Mouse (Mus musculus) midbrain, embryonic 12.5 days (tissue): ENCODE measurements around the gene Spats2. TPM values are rescaled to one million over a fixed set of nuclear protein-coding genes. Genes with fewer than 3 reads are reported as not detected.

Source experiments
- ATAC-seq: fragments of 200-750 bp; cut with Nextera tagmentation; 2 replicates; pipeline ENCODE4 v1.8.0; 2017; ENCODE audit warnings: low read depth, moderate TSS enrichment, moderate library complexity; ENCODE audit not compliant: low FRiP score
- H3K27ac ChIP-seq: fragments of 300-500 bp; sonication (generic); replicated peaks from 2 replicates; pipeline ENCODE4 v1.5.1; 2016; ENCODE audit warnings: mild to moderate bottlenecking
- H3K27me3 ChIP-seq: fragments of 300-500 bp; sonication (generic); 2 replicates; pipeline ENCODE4 v1.6.1; 2016; ENCODE audit warnings: mild to moderate bottlenecking
- H3K36me3 ChIP-seq: fragments of 300-500 bp; sonication (generic); 2 replicates; pipeline ENCODE4 v1.6.1; 2016
- H3K4me1 ChIP-seq: fragments of 300-500 bp; sonication (generic); 2 replicates; pipeline ENCODE4 v1.6.1; 2016
- H3K4me2 ChIP-seq: fragments of 300-500 bp; sonication (generic); replicated peaks from 2 replicates; pipeline ENCODE4 v1.6.1; 2016; ENCODE audit warnings: mild to moderate bottlenecking, moderate library complexity
- H3K4me3 ChIP-seq: fragments of 300-500 bp; sonication (generic); 2 replicates; pipeline ENCODE4 v1.5.1; 2016; ENCODE audit warnings: mild to moderate bottlenecking
- H3K9ac ChIP-seq: fragments of 300-500 bp; sonication (generic); replicated peaks from 2 replicates; pipeline ENCODE4 v1.6.1; 2016; ENCODE audit warnings: mild to moderate bottlenecking, moderate library complexity
- H3K9me3 ChIP-seq: fragments of 300-500 bp; sonication (generic); 2 replicates; pipeline ENCODE4 v1.6.1; 2016; ENCODE audit warnings: mild to moderate bottlenecking
- WGBS: fragments of 180-500 bp; shearing (Covaris S2); methylation state at CpG from one replicate; pipeline ENCODE4 v1.1.7; 2016; 5-methylcytosine and 5-hydroxymethylcytosine counted together
- polyA plus RNA-seq: library from polyadenylated mRNA; unstranded; fragments of >200 nt; fragmentation: Nextera tagmentation; extraction: Ambion mirVana; gene quantifications from 2 replicates; pipeline ENCODE4 v1.2.1, GENCODE M21; 2016

Spats2 gene
- polyA plus RNA-seq, 1 experiment from 2014 or later = 65.3 TPM

DNA sequence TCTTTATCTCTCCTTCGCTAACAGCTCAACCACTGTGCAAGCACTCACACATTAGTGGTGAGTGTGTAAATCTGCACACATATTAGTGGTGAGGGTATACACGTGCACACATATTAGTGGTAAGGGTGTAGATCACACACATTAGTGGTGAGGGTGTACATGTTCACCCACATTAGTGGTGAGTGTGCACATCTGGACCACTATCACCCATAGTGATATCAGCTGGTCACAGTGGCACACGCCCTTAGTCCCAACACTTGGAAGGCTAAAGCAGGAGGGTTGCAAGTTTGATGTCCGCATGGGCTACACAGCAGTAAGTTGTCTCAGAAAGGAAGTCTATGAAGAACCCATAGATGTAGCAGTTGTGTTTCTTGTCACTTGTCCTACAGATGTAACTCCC, 91.9 kb downstream of the Spats2 start:
- Histone ChIP-seq H3K9ac (no peak overlapping the region), H3K4me3 (no peak overlapping the region), H3K4me1 (no peaks in the 10 kb centered on the region; the same call in 1 of the 2 replicates), H3K36me3 (peaks cover 22% of the 10 kb centered on the region), H3K9me3 (no peaks in the 10 kb centered on the region), H3K27ac (no peak overlapping the region), H3K27me3 (peaks cover 34% of the 10 kb centered on the region), H3K4me2 (no peak overlapping the region)
- 93% methylated on average over 4 of the region's 4 CpGs for WGBS
- ATAC-seq = no peak

DNA sequence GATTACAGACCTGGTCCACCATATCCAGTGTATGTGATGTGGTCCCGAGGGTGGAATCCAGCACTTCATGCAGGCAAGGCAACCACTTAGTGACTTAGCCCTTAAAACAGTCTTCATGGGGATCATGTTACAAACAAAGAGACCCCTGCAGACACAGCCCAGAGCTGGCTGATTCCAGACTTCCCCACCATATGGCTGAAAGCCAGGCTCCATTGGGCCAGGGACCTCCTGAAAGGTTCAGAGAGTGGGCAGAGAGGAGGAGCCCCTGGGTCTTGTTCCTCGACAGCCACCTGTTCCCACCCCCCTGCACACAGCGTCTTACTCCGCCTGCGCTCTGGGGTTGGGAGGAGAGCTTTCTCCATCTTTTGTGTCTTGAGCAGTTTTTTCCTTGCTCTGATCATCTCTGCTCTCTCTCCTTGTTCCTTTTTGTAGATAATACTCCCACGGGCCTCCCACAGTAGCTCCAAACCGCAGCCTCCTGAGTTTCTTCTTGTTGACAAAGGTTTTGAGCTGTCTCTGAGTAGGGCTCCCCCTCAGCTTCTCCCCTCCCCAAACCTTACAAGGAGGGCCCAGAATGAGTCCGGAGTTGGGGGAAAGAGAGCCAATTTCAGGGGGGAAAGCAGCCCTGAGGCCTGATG, 95.7 kb downstream of the Spats2 start:
- no peak overlapping the region for H3K27ac ChIP-seq
- ATAC-seq = no peak
- H3K4me2 ChIP-seq = no peak overlapping the region
- H3K27me3 ChIP-seq = peaks cover 72% of the 10 kb centered on the region
- peaks cover 24% of the 10 kb centered on the region for H3K4me1 ChIP-seq
- H3K36me3 ChIP-seq = no peaks in the 10 kb centered on the region
- H3K9me3 ChIP-seq = no peaks in the 10 kb centered on the region
- no peak overlapping the region for H3K9ac ChIP-seq
- H3K4me3 ChIP-seq = no peak overlapping the region
- 8% methylated on average over 8 of the region's 8 CpGs for WGBS

DNA sequence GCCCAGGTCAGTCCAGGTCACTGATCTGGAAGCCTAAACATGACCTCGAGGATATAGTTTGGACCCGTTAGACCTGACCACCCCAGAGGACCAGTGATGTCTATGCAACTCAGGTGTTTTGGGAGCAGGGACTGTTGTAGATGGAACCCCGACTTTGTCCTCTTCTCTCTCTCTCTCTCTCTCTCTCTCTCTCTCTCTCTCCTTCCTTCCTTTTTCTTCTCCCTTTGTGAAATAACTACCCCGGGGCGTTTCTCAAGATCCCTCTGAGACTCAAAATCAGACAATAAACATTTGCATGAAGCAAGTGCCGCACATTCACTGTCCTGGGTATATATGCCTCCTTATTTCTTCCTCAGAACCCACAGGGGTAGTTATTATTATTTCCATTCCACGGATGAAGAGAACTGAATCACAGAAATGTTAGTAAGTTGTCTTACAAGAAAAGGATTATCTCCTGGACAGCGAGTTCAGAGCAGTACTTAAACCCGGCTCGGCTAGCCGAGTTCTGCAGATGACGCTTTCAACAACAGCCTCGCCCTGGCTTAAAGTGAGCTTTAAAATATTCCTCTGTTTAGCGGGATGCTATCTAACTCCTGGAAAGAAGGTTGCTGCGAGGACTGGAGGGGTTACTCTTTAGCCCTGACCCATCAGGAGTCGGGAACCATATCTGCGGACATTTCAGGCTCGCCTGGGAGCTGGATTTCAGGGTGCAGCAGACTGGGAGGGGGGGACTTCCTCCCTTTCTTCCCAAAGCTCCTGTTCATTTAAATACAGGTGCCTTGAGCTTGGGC, 97.3 kb downstream of the Spats2 start:
- no peak for ATAC-seq
- 4% methylated on average over 18 of the region's 18 CpGs for WGBS
- H3K27me3 ChIP-seq = peaks cover 88% of the 10 kb centered on the region
- H3K9ac ChIP-seq = peak overlapping the region; percentile 21; the same call in 1 of the 2 replicates
- no peaks in the 10 kb centered on the region for H3K9me3 ChIP-seq
- H3K4me1 ChIP-seq = peaks cover 24% of the 10 kb centered on the region
- H3K27ac ChIP-seq = no peak overlapping the region
- peak overlapping the region; percentile 61 for H3K4me2 ChIP-seq
- peak overlapping the region; percentile 42 for H3K4me3 ChIP-seq
- H3K36me3 ChIP-seq = no peaks in the 10 kb centered on the region

DNA sequence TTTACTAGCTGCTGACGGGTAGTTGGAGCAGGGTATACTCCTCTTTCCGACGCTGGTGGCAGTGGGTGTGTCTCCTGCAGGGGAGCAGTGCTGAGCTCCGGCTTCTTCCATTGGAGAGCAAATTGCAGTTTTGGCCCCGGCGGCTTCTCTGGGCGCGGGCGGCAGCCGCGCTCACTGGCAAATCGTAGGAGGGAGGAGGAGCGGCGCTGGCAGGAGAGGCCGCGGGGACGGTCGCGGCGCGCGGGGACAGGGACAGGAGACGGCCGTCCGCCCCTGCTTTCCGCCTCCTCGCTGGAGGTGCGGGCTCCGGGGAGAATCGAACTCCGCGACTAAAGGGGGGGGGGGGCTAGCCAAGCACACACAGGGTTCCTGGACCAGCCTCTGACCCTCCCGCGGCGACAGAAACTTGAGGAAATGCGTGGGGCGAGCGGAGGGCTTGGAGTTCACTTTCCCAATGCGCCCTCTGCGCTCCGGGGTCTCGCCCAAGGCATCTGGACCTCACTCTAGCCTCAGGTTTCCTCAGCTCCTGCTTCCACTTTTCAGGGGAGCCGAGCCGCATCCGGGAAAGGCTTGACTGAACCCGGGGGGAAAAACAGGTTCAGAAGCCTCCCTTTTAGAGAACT, 98.0 kb downstream of the Spats2 start:
- Histone ChIP-seq H3K27ac (no peak overlapping the region), H3K4me1 (peaks cover 24% of the 10 kb centered on the region), H3K4me3 (peak overlapping the region; percentile 42), H3K27me3 (peaks cover 95% of the 10 kb centered on the region), H3K36me3 (no peaks in the 10 kb centered on the region), H3K9me3 (no peaks in the 10 kb centered on the region), H3K9ac (peak overlapping the region; percentile 21; the same call in 1 of the 2 replicates), H3K4me2 (peak overlapping the region; percentile 61)
- under 1% methylated on average over 29 of the region's 46 CpGs for WGBS
- 0 out of 2 replicates have a peak, but pooled peaks have one; percentile 30 for ATAC-seq

DNA sequence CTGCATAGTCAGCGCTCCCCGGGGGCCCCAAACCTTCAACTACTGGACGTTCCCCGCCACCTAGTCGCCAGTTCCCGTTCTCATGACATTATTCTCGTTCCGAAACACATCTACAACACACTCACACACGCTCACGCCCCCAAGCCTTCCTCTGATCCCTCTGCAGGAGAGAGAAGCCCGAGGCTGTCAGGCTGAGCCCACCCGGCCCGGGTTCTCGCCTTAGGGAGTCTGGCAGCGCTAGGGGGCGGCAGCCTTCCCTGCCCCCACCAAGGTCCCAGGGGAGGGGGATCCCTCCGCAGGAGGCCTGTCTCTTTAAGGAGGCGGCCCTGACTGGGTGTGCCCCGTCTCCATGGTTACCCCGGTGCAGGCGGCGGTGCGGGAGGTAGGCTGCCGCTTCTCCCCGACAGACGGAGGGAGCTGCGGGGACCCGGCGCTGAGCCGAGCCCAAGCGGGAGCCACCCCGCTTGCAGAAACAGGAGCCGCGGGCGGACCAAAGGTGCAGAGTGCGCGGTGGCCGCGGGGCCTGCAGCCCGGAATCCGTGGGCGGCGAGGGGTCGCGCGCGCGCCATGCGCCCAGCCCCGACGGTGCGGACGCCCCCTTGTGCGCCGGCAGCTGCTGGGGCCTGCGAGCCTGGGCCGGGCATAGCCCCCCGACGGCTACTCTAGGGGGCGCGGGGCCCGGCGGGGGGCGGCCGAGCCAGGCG, 98.6 kb downstream of the Spats2 start, which contains the start of gene Kcnh3:
Gene Kcnh3, plus strand, starts transcription at position 654 of the 704 bp plus-strand sequence.
- Histone ChIP-seq H3K4me3 (peak within 1 kb of the TSS; percentile 42), H3K9me3 (no peaks in the 10 kb centered on the region), H3K4me2 (peak within 1 kb of the TSS; percentile 61), H3K4me1 (peaks cover 24% of the 10 kb centered on the region), H3K27me3 (peaks cover 99% of the 10 kb centered on the region), H3K36me3 (no peaks in the 10 kb centered on the region), H3K9ac (peak within 1 kb of the TSS; percentile 24; the same call in 1 of the 2 replicates), H3K27ac (no peak within 1 kb of the TSS)
- under 1% methylated on average over 49 of the region's 66 CpGs for WGBS
- no peak for ATAC-seq

DNA sequence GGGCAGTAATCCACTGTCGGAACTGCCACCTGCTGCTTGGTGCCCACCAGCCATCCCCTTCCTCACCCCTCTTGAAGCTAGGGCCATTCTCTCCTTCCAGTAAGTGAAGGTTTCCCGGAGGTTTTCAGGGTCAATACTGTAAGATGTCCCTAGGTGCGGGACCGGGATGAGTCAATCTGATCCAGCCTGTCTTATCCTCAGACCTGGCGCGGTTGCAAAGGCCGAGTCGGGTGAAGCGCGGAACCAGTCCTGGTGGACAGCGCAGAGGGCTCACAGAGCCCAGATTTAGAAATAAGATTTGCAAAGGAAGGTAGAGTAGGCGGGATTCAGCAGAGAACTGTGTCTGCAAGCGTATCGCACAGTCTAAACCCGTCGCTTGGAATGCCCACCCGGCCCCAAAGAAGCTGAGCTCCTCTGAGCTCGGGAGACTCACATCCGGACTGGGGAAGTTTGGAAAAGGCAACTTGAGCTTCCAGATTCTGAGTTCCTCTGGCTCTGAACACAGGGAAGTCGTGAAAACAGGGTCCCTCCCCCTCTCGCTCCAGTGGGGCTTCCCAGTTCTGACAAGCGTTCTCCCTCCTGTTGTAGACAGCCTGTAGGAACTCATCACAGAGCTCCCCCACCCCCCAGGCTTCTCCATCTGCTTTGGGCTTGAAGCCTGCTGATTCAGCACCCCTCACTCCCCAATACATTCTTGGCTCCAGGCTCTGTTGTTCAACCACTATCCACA, 99.5 kb downstream of the Spats2 start:
- 0 out of 2 replicates have a peak overlapping the region, but pooled peaks have one; percentile 61 for H3K4me2 ChIP-seq
- H3K4me3 ChIP-seq = peak overlapping the region; percentile 42
- no peak for ATAC-seq
- H3K4me1 ChIP-seq = peaks cover 24% of the 10 kb centered on the region
- no peak overlapping the region for H3K9ac ChIP-seq
- WGBS = under 1% methylated on average over 22 of the region's 22 CpGs
- no peaks in the 10 kb centered on the region for H3K36me3 ChIP-seq
- H3K27ac ChIP-seq = no peak overlapping the region
- H3K9me3 ChIP-seq = no peaks in the 10 kb centered on the region
- peaks cover 99% of the 10 kb centered on the region for H3K27me3 ChIP-seq

DNA sequence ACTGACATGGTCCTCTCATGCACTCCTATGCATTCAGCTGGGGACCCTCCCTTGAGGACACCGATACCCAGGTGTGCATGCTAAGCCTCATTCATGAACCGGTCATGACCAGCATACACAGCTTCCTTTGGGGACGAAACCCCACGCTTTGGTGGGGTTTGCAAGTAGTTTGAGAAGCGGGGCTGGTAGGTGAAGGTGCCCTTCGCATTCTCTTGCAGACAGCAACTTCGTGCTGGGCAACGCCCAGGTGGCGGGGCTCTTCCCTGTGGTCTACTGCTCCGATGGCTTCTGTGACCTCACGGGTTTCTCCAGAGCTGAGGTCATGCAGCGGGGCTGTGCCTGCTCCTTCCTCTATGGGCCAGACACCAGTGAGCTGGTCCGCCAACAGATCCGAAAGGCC, 100.4 kb downstream of the Spats2 start:
- Histone ChIP-seq H3K4me3 (0 out of 2 replicates have a peak overlapping the region, but pooled peaks have one; percentile 42), H3K4me1 (peaks cover 24% of the 10 kb centered on the region)

DNA sequence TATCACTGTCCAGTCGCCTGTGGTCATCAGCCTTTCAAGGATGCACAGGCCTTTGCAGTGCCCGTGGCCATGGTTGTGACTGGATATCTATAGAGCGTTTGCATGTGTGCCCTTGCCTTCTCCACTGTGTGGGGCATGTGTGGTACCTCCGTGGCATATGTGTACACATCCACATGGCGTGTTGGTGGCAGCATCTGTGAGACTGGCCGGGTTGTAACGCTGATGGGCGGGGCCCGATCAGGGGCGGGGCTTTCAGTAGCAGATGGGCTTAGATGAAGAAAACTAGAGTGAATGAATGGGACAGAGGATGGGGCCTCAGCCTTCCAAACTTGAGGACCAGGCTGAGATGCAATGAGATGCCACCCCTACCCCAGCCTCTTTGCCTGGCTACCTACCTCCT, 106.3 kb downstream of the Spats2 start:
- Histone ChIP-seq H3K27me3 (peaks cover 77% of the 10 kb centered on the region), H3K4me2 (no peak overlapping the region), H3K4me1 (no peaks in the 10 kb centered on the region), H3K36me3 (no peaks in the 10 kb centered on the region), H3K4me3 (no peak overlapping the region), H3K9ac (no peak overlapping the region), H3K27ac (no peak overlapping the region), H3K9me3 (no peaks in the 10 kb centered on the region)
- no peak for ATAC-seq
- WGBS = 70% methylated on average over 10 of the region's 10 CpGs

More for the DNA sequence above, 100.4 kb downstream of the Spats2 start:
- peaks cover 100% of the 10 kb centered on the region for H3K27me3 ChIP-seq
- no peaks in the 10 kb centered on the region for H3K9me3 ChIP-seq
- no peak overlapping the region for H3K27ac ChIP-seq
- H3K9ac ChIP-seq = no peak overlapping the region
- ATAC-seq = no peak
- no peak overlapping the region for H3K4me2 ChIP-seq
- H3K36me3 ChIP-seq = no peaks in the 10 kb centered on the region
- 15% methylated on average over 14 of the region's 14 CpGs for WGBS

DNA sequence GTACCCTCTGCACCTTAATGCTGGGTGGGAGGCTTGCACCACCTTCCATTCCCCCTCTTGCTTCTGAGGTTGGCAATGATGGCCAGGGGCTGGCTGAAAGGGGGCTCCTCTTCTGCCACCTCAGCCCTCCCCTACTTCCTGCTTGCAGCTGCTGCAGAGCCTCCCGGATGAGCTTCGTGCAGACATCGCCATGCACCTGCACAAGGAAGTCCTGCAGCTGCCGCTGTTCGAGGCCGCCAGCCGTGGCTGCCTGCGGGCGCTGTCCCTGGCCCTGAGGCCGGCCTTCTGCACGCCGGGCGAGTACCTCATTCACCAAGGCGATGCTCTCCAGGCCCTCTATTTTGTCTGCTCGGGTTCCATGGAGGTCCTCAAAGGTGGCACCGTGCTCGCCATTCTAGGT, 108.0 kb downstream of the Spats2 start:
- 70% methylated on average over 17 of the region's 17 CpGs for WGBS
- H3K4me3 ChIP-seq = no peak overlapping the region
- H3K9me3 ChIP-seq = no peaks in the 10 kb centered on the region
- H3K9ac ChIP-seq = no peak overlapping the region
- H3K4me2 ChIP-seq = no peak overlapping the region
- no peaks in the 10 kb centered on the region for H3K36me3 ChIP-seq
- ATAC-seq = no peak
- no peaks in the 10 kb centered on the region for H3K4me1 ChIP-seq
- no peak overlapping the region for H3K27ac ChIP-seq
- peaks cover 60% of the 10 kb centered on the region for H3K27me3 ChIP-seq

DNA sequence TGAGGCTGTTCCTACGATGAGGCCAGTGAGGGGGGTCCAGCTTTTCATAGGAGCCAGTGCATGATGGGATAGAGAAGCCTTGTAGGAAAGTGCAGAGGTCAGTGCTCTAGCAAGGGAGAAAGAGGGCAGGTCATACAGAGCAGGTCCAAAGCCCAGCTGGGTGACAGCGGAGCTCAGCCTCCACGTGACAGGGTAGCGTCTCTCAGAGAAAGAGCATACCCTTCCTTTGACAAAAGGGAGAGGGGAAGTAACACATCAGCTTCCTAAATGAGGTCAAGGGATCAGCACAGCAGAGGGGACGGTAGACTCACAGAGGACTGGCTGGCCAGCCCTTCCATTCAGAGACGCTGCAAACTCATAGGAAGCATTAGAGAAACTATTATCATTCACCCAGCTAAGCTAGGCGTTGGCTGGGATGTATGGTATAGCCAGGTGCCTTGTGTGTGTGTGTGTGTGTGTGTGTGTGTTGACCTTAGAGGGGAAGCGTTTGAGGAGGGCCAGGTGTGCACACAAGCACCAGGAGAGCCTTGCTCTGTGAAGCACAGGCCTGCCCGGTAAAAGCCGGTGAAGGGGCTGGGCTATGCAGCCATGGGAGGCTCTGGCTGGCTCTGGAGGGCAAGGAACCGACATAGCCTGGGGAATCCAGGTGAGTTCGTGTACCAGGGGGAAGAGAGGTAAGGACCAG, 108.8 kb downstream of the Spats2 start:
- Histone ChIP-seq H3K9ac (no peak overlapping the region), H3K27me3 (peaks cover 53% of the 10 kb centered on the region), H3K4me1 (no peaks in the 10 kb centered on the region), H3K27ac (no peak overlapping the region), H3K9me3 (no peaks in the 10 kb centered on the region), H3K4me3 (no peak overlapping the region), H3K36me3 (no peaks in the 10 kb centered on the region), H3K4me2 (no peak overlapping the region)
- 62% methylated on average over 12 of the region's 12 CpGs for WGBS
- ATAC-seq = no peak

DNA sequence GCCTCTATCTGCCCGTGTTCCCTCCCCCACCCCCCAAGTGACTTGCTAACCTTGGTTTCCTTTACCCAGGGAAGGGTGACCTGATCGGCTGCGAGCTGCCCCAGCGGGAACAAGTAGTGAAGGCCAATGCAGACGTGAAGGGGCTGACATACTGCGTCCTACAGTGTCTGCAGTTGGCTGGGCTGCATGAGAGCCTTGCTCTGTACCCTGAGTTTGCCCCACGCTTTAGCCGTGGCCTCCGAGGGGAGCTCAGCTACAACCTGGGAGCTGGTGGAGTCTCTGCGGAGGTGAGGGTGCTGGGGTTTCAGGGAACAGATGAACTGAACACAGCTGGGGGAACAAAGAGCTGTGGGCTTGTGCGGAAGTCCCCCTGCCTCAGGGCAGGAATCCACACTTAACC, 112.3 kb downstream of the Spats2 start:
- no peak for ATAC-seq
- Histone ChIP-seq H3K9ac (no peak overlapping the region), H3K4me1 (no peaks in the 10 kb centered on the region), H3K27ac (no peak overlapping the region), H3K27me3 (peaks cover 19% of the 10 kb centered on the region), H3K9me3 (no peaks in the 10 kb centered on the region), H3K4me2 (no peak overlapping the region), H3K4me3 (no peak overlapping the region), H3K36me3 (peaks cover 24% of the 10 kb centered on the region)
- WGBS = 66% methylated on average over 11 of the region's 11 CpGs
